Mouse (Mus musculus) CD4-positive, CD25-positive, alpha-beta regulatory T cell, adult 2 months (primary cell): Measurements from ENCODE around the gene Fam43b.

Experiments used
- DNase-seq: peaks from one replicate; pipeline ENCODE4 v3.0.0-alpha.2; 2012; ENCODE audit warnings: low read depth, low spot score

Fam43b gene

GRCm38 (mm10) chr4:138395087-138395970 is 999 bp downstream of the Fam43b start:
- no peak for DNase-seq

GRCm38 (mm10) chr4:138393703-138394102 is 2.6 kb downstream of the Fam43b start:
- DNase-seq: no peak

- no peak for DNase-seq
These were observed 12.5 kb downstream of the Fam43b start for GRCm38 (mm10) chr4:138383789-138384188.

- DNase-seq: peak; percentile 6
These were observed 13.9 kb downstream of the Fam43b start for GRCm38 (mm10) chr4:138382462-138382861.

- DNase-seq: no peak
These were observed 16.1 kb downstream of the Fam43b start for GRCm38 (mm10) chr4:138380132-138380689.

DNA sequence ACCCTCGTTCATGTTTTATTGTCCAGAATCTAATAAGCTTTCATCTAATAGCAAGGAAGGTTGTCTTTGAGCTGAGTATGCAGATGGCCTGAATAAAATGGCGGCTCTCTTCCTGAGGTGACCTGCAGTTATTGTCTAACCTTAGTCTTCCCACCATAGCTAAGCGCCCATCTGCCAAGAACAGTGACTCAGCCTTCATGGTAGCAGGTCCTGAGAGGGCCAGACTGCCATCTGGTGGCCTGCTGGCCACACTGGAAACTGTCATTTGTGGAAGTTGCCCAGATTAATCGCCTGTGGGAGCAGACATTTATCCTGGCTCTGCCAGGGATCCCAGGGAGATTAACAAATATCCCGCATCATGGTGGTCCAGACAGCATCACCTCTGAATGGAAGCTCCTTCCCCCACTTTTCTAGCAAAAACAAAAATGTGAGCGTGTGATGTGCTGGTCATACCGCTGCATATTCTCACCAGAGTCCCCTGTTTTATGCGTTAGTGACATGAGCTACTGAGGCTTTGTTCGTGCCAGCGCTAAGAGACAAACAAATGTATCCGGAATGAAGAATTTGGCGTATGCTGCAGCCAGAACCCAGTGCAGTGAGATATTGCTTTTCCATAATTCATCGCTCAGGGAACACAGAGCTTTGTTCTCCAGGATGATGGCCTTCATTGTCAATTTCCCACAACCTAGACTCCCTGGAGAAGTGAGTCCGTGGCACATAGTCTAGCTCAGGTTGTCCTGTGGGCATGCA is 17.1 kb downstream of the Fam43b start:
- DNase-seq: peak; percentile 35

GRCm38 (mm10) chr4:138377526-138377925 is 18.8 kb downstream of the Fam43b start:
- no peak for DNase-seq

GRCm38 (mm10) chr4:138375117-138375516 is 21.2 kb downstream of the Fam43b start:
- no peak for DNase-seq

DNA sequence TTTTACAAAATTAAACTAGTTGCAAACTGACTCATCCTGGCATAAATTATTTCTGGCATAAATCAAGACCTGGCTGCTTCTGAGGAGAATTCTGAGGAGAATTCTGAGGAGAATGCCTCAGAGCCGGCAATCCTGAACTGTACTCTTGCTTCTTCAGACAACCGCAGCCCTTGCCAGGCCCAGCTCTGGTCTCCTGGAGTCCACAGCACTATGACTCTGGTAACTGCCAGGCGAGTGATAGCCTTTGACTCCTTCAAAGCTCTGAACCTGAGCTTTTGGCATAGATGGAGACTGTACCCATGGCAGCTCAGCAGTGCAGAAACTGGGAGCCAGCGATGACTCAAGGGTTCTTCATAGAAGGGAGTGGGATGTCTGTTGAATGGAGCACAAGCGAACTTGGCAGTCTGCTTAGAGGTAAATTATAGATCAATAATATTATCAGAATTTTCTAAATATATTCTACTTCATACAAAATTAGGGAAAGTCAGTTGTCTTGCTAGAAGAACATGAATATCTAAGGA is 25.3 kb downstream of the Fam43b start:
- DNase-seq: no peak

DNA sequence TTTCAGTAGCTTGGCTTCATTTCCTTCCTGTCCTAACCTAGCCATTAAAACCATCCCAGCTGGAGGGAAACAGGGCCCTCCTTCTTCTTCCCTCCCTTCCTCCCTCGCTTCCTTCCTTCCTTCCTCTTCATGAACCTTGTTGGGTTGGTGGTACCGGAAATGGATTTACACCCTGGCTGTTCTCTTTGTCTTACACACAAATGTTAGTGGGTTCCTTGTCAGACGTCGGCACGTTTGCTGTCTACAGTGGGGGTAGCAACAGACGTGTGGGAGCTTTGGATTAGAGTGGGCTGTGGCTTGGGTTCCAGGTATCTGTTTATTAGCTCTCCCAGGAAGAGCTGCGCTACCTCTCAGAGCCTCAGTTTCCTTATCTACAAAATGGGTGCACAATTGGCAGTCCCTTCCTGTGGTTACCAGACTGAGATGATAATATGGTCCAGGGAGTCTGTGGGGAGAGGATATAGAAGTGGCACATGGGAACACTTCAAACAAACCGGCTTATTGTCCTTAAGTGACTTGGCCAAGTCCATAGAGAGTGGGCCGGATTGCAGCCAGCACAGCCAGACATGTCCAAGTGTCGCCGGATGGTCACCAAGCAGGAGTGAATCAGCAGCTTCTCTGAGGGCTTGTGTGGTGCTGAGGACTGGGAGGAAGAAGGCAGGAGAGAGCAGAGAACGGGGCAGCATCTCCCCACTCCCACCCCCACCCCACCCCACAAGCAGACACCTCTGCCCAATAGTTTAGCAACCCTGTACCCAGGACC is 27.6 kb downstream of the Fam43b start:
- no peak for DNase-seq

DNA sequence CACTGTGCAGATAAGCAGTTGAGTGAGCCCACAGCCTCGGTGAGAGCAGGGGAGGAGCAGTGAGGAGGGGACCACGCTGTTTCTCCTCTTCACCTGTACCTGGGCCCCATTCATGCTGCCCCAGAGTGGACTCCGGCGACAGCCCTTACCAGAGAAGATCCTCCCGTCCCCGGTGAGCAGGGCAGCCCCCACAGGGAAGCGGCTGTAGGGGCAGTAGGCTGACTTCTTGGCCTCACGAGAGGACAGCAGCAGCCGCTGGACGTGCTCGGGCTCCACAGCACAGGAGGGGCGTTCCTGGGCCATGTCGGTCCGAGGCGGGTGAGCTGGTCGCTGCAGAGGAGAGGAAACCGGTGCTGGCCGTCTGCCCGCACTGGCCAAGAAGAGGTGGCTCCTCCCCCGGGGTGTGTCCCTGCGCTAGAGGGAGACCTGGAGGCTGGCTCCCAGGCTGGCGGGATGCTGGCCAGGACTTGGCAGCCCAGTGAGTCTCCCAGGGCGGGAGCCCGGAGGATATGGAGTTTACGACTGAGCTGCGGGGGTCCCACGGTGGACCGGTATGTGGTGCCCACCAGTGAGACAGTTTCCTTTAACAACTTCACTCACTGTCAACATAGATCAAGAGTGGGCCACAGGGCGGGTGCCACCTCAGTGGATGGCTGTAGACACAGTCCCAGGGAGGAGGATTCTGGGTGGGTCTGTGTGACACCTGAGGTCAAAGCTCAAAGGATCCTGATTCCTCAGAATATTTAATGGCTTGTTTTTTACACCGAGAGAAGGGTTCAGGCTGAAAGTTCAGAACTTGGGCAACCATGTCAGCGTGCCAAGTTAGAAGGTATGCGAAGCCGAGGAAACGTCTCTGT is 28.5 kb downstream of the Fam43b start, which contains the start of gene Cda:
TSS of gene Cda (minus strand) at position 352 of the 857 bp plus-strand sequence.
- no peak for DNase-seq

DNA sequence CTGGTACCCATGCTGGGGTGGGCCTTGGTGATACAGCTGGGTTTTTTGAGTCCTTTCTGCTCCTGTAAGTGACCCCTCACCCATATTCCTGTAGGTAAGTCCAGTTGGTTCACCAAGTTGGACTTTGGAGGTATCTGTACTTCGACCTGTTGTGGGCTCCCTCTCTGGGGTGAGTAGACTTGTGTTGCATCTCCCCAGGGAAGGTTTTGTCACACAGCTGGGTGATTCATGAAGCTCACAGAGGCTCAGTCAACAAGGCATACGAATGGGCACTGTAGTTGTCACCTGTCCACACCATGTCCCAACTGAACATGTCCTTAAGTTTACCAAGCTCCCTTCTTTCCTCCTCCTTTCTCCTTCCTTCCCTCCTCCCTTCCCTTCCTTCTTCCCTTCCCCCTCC is 29.8 kb downstream of the Fam43b start:
- DNase-seq: no peak

DNA sequence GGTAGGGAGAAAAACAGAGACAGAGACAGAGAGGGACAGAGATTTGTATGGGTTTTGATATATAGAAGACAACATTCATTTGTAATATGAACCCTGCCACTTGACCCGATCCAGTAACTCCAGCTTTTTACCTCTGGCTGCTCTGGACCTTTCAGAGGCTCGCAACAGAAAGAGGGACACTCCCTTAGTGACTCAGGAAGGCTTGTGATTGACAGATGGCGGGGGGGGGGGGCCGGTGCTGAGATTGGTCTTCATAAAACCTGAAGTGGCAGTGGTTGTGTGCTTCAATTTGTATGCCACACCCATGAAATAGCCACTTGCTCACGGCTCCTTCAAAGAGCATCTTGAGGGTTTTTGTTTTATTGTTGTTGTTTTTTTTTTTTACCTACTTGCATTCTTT is 32.8 kb downstream of the Fam43b start:
- no peak for DNase-seq

GRCm38 (mm10) chr4:138362883-138363282 is 33.4 kb downstream of the Fam43b start:
- DNase-seq: no peak

DNA sequence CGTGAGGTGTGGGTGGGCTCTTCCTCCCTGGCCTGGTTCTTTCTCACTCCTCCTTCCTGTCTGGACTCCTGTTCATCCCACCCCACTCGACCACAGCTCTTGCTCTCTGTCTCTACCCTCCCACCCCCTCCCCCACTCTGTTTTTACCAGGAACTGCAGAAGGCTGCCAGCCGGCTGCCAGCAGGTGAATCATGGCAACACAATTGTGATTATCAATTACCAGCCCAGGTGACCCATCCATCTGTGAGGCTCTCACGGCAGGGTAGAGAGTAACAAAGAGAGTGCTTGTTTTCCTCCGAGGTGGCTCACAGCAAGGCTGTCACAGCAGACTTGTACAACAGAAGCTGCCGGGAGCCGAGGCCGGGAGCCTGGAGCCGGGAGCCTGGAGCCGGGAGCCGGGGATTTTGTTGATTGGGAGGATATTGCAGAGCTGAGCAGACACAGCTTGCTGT is 34.9 kb downstream of the Fam43b start:
- DNase-seq: no peak

DNA sequence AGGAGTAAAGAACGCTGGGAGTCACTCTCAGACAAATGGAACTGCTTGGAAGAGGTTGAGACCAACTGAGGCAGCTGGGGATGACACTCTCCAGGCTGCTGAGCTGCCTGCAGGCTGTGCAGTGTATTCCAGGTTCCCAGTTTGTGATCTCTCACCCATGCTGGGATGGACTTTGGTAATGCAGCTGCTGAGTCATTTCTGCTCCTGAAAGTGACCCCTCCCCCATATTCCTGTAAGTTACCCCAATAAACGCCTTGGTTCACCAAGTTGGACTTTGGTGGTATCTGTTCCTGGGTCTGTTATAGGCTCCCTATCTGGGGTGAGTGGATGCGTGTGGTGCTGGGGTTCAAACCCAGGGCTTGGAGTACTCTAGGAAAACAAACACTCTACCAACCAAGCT is 38.2 kb downstream of the Fam43b start:
- DNase-seq: no peak

- no peak for DNase-seq
These were observed 39.8 kb downstream of the Fam43b start for GRCm38 (mm10) chr4:138356551-138356950.

DNA sequence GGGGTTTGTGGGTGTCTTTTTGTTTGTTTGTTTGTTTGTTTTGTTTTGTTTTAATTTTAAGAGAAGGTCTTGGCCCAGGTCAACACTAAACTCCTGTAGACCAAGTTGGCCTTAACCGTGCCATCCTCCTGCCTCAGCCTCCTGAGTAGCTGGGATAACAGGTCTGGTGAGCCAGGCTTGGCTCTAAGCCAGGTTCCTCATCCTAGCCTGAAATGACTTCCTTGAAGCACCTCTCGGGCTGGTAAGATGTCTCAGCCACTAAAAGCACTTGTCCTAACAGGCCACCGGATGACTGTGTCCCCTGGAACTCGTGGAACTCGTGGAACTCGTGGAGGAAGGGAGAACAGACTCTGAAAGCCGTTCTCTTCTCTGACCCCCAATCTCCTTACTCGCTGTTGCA is 40.2 kb downstream of the Fam43b start:
- no peak for DNase-seq

GRCm38 (mm10) chr4:138355496-138355895 is 40.8 kb downstream of the Fam43b start:
- DNase-seq: no peak

DNA sequence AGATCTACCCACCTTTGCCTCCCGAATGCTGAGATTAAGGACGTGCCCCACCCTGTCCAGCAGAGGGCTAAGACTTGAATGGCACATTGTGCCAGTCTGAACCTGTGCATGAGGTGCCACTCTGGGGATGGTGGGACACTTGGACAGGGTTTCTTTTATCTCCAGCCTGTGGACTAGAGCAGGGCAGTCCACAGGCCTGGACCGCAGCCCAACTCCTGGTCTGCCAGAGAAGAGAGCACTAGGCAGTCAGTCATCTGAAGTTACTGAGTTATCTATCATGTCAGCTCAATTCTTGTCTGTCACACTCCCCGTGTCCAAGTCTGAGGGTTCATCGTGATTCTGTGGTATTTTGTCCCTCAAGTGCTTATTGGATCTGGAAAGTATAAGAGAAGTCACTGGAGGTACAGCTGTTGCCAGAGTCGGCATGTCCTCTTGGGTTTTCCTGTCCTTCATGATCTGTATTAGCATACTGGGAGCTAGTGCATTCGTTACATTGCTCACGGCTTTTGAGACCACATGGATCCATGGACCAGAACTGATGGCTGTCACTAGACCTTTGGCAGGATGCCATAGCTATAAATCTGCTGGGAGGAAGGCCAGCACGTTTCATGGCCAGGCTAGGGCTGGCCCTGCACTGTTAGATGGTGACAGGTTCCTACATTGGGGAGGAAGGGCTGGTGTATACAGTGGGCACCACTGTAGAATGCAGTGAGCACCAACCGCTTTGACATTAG is 42.7 kb downstream of the Fam43b start:
- DNase-seq: no peak
